Mouse (Mus musculus) kidney, embryonic 16.5 days (tissue): ENCODE measurements at regions not wholly inside any gene's neighbourhood (a gene's known extent, or its start where the extent isn't known, plus 50 kb on each side); places are given as distances from the start of the nearest gene placed in this dataset.

Source experiments
- ATAC-seq: fragments of 200-750 bp; cut with Nextera tagmentation; 2 replicates; pipeline ENCODE4 v1.8.0; 2017; ENCODE audit warnings: moderate TSS enrichment; ENCODE audit not compliant: low FRiP score, low TSS enrichment
- H3K27ac ChIP-seq: fragments of 300-500 bp; sonication (generic); 2 replicates; pipeline ENCODE4 v1.5.1; 2014; ENCODE audit warnings: low read length
- H3K27me3 ChIP-seq: fragments of 300-500 bp; sonication (generic); 2 replicates; pipeline ENCODE4 v1.6.1; 2014; ENCODE audit warnings: low read length, control low read depth, mixed read lengths; ENCODE audit not compliant: insufficient read depth
- H3K36me3 ChIP-seq: fragments of 300-500 bp; sonication (generic); 2 replicates; pipeline ENCODE4 v1.6.1; 2014; ENCODE audit warnings: low read length, control low read depth, mixed read lengths; ENCODE audit not compliant: insufficient read depth
- H3K4me1 ChIP-seq: fragments of 300-500 bp; sonication (generic); 2 replicates; pipeline ENCODE4 v1.6.1; 2014; ENCODE audit warnings: low read length, control low read depth, mixed read lengths; ENCODE audit not compliant: insufficient read depth
- H3K4me2 ChIP-seq: fragments of 300-500 bp; sonication (generic); replicated peaks from 2 replicates; pipeline ENCODE4 v1.6.1; 2014; ENCODE audit warnings: low read depth, low read length
- H3K4me3 ChIP-seq: fragments of 300-500 bp; sonication (generic); 2 replicates; pipeline ENCODE4 v1.5.1; 2014; ENCODE audit warnings: mild to moderate bottlenecking, low read length
- H3K9ac ChIP-seq: fragments of 300-500 bp; sonication (generic); replicated peaks from 2 replicates; pipeline ENCODE4 v1.6.1; 2014; ENCODE audit warnings: low read length
- H3K9me3 ChIP-seq: fragments of 300-500 bp; sonication (generic); 2 replicates; pipeline ENCODE4 v1.6.1; 2016; ENCODE audit warnings: low read length, control low read depth
- WGBS: fragments of 180-500 bp; shearing (Covaris S2); extraction: QIAGEN DNeasy Blood & Tissue Kit; methylation state at CpG from one replicate; pipeline ENCODE4 v1.1.7; 2014; 5-methylcytosine and 5-hydroxymethylcytosine counted together

GRCm38 (mm10) chr10:84186466-84186865, 253.9 kb downstream of the Nuak1 start:
- peaks cover 6% of the 10 kb centered on the region; the same call in 1 of the 2 replicates for H3K4me1 ChIP-seq
- H3K4me3 ChIP-seq, result no peak overlapping the region
- H3K9me3 ChIP-seq, result no peaks in the 10 kb centered on the region
- H3K27me3 ChIP-seq, result no peaks in the 10 kb centered on the region
- WGBS, result 69% methylated on average over 2 of the region's 2 CpGs
- H3K9ac ChIP-seq, result no peak overlapping the region
- no peak overlapping the region for H3K27ac ChIP-seq
- no peaks in the 10 kb centered on the region for H3K36me3 ChIP-seq
- ATAC-seq, result no peak
- no peak overlapping the region for H3K4me2 ChIP-seq

GRCm38 (mm10) chr10:84199035-84199434, 241.4 kb downstream of the Nuak1 start:
- WGBS, result 83% methylated on average over 2 of the region's 2 CpGs
- ATAC-seq, result no peak
- H3K4me3 ChIP-seq, result no peak overlapping the region

GRCm38 (mm10) chr10:84201785-84202184, 238.6 kb downstream of the Nuak1 start:
- H3K36me3 ChIP-seq, result no peaks in the 10 kb centered on the region
- H3K4me3 ChIP-seq, result no peak overlapping the region
- H3K27me3 ChIP-seq, result no peaks in the 10 kb centered on the region
- H3K9me3 ChIP-seq, result no peaks in the 10 kb centered on the region
- H3K4me1 ChIP-seq, result no peaks in the 10 kb centered on the region
- WGBS, result 44% methylated on average over 3 of the region's 3 CpGs
- H3K27ac ChIP-seq, result no peak overlapping the region
- no peak for ATAC-seq
- no peak overlapping the region for H3K9ac ChIP-seq
- H3K4me2 ChIP-seq, result no peak overlapping the region

More at GRCm38 (mm10) chr10:84199035-84199434, 241.4 kb downstream of the Nuak1 start:
- Histone ChIP-seq H3K4me1 (no peaks in the 10 kb centered on the region), H3K27ac (no peak overlapping the region), H3K4me2 (no peak overlapping the region), H3K36me3 (no peaks in the 10 kb centered on the region), H3K27me3 (no peaks in the 10 kb centered on the region), H3K9ac (no peak overlapping the region), H3K9me3 (no peaks in the 10 kb centered on the region)

- ATAC-seq, result no peak
- H3K9me3 ChIP-seq, result peaks cover 8% of the 10 kb centered on the region; the same call in 1 of the 2 replicates
Measured at GRCm38 (mm10) chr10:84212096-84212785, 228.2 kb downstream of the Nuak1 start.

GRCm38 (mm10) chr10:84214812-84215211, 225.6 kb downstream of the Nuak1 start:
- 0 out of 2 replicates have a peak, but pooled peaks cover 2% of the 10 kb centered on the region for H3K4me1 ChIP-seq
- no peaks in the 10 kb centered on the region for H3K27me3 ChIP-seq
- no peak overlapping the region for H3K4me3 ChIP-seq
- no peak for ATAC-seq
- no peak overlapping the region for H3K9ac ChIP-seq
- no peaks in the 10 kb centered on the region for H3K36me3 ChIP-seq
- H3K9me3 ChIP-seq, result no peaks in the 10 kb centered on the region
- H3K27ac ChIP-seq, result no peak overlapping the region
- H3K4me2 ChIP-seq, result no peak overlapping the region

More at GRCm38 (mm10) chr10:84212096-84212785, 228.2 kb downstream of the Nuak1 start:
- 0 out of 2 replicates have a peak, but pooled peaks cover 2% of the 10 kb centered on the region for H3K4me1 ChIP-seq
- H3K36me3 ChIP-seq, result no peaks in the 10 kb centered on the region; the same call in 1 of the 2 replicates
- H3K27ac ChIP-seq, result peak overlapping the region; percentile 7; the same call in 1 of the 2 replicates
- H3K4me2 ChIP-seq, result no peak overlapping the region
- 69% methylated on average over 5 of the region's 5 CpGs for WGBS
- no peaks in the 10 kb centered on the region for H3K27me3 ChIP-seq
- H3K9ac ChIP-seq, result no peak overlapping the region
- no peak overlapping the region for H3K4me3 ChIP-seq

- Histone ChIP-seq H3K27ac (no peak overlapping the region), H3K27me3 (no peaks in the 10 kb centered on the region), H3K9me3 (no peaks in the 10 kb centered on the region), H3K4me3 (no peak overlapping the region), H3K4me1 (no peaks in the 10 kb centered on the region), H3K9ac (no peak overlapping the region), H3K36me3 (no peaks in the 10 kb centered on the region), H3K4me2 (no peak overlapping the region)
- WGBS, result 82% methylated on average over 7 of the region's 7 CpGs
- no peak for ATAC-seq
Measured at GRCm38 (mm10) chr10:84229224-84229921, 211.0 kb downstream of the Nuak1 start.

- Histone ChIP-seq H3K4me2 (no peak overlapping the region), H3K36me3 (no peaks in the 10 kb centered on the region), H3K9ac (no peak overlapping the region), H3K4me1 (no peaks in the 10 kb centered on the region), H3K27me3 (no peaks in the 10 kb centered on the region), H3K4me3 (no peak overlapping the region), H3K9me3 (no peaks in the 10 kb centered on the region), H3K27ac (no peak overlapping the region)
- 85% methylated on average over 18 of the region's 18 CpGs for WGBS
- no peak for ATAC-seq
Measured at GRCm38 (mm10) chr10:84230011-84230781, 210.2 kb downstream of the Nuak1 start.

- Histone ChIP-seq H3K4me1 (no peaks in the 10 kb centered on the region), H3K36me3 (no peaks in the 10 kb centered on the region), H3K4me2 (no peak overlapping the region), H3K27ac (no peak overlapping the region), H3K9ac (no peak overlapping the region), H3K4me3 (no peak overlapping the region), H3K9me3 (no peaks in the 10 kb centered on the region), H3K27me3 (no peaks in the 10 kb centered on the region)
- no peak for ATAC-seq
- 90% methylated on average over 6 of the region's 6 CpGs for WGBS
Measured at GRCm38 (mm10) chr10:84235006-84235405, 205.4 kb downstream of the Nuak1 start.

- Histone ChIP-seq H3K4me2 (no peak overlapping the region), H3K4me3 (no peak overlapping the region), H3K9ac (no peak overlapping the region), H3K36me3 (no peaks in the 10 kb centered on the region), H3K27ac (no peak overlapping the region), H3K4me1 (no peaks in the 10 kb centered on the region), H3K9me3 (no peaks in the 10 kb centered on the region), H3K27me3 (no peaks in the 10 kb centered on the region)
- 81% methylated on average over 2 of the region's 2 CpGs for WGBS
- ATAC-seq, result no peak
Measured at GRCm38 (mm10) chr10:84236236-84236635, 204.2 kb downstream of the Nuak1 start.
